Mouse (Mus musculus) CH12.LX (cell line): ENCODE measurements around the gene Tnfrsf18.

Experiments used
- CTCF ChIP-seq, 2 experiments: IDR thresholded peaks in 1 of 2; conservative IDR thresholded peaks in 1 of 2; 2 replicates each; pipeline ENCODE4 v1.5.1; 2011 to 2012; ENCODE audit warnings: low read depth in 2 of 2, low read length in 2 of 2, improper control_type of control experiment in 1 of 2, inconsistent platforms in 1 of 2, mild to moderate bottlenecking in 1 of 2, moderate library complexity in 1 of 2
- JUN ChIP-seq: IDR thresholded peaks from 2 replicates; pipeline ENCODE4 v1.6.1; 2011; ENCODE audit warnings: low read depth, mild to moderate bottlenecking, low read length, improper control_type of control experiment, moderate library complexity; ENCODE audit not compliant: insufficient read depth
- MAZ ChIP-seq: IDR thresholded peaks from 2 replicates; pipeline ENCODE4 v1.6.1; 2012; ENCODE audit warnings: low read depth, mild to moderate bottlenecking, inconsistent platforms, low read length, improper control_type of control experiment, moderate library complexity
- POLR2A ChIP-seq: IDR thresholded peaks from 2 replicates; pipeline ENCODE4 v1.6.1; 2011; ENCODE audit warnings: low read depth, mild to moderate bottlenecking, improper control_type of control experiment, low read length
- RAD21 ChIP-seq: IDR thresholded peaks from 2 replicates; pipeline ENCODE4 v1.6.1; 2011; ENCODE audit warnings: low read depth, mild to moderate bottlenecking, low read length, improper control_type of control experiment, moderate library complexity
- TCF12 ChIP-seq: IDR thresholded peaks from 2 replicates; pipeline ENCODE4 v1.6.1; 2014; ENCODE audit warnings: low read depth, mild to moderate bottlenecking, inconsistent platforms, low read length, improper control_type of control experiment
- ZC3H11A ChIP-seq: IDR thresholded peaks from 2 replicates; pipeline ENCODE4 v1.6.1; 2012; ENCODE audit warnings: low read depth, mild to moderate bottlenecking, inconsistent platforms, low read length, improper control_type of control experiment

GRCm38 (mm10) chr4:156076911-156077382 is 51.0 kb downstream of the Tnfrsf18 start:
- TF ChIP-seq JUN = no peak
- no peak for TF ChIP-seq POLR2A
- no peak for TF ChIP-seq ZC3H11A
- no peak for TF ChIP-seq MAZ
- no peak for TF ChIP-seq TCF12
- TF ChIP-seq RAD21 = no peak
- no peak for TF ChIP-seq CTCF (conservative IDR thresholded peaks at IDR 0.05 in 1 of 2, IDR thresholded peaks at IDR 0.05 in 1 of 2; ENCODE audit: low read depth in 2 of 2, low read length in 2 of 2)
